Mouse (Mus musculus) kidney, postnatal 0 days (tissue): ENCODE data around the gene Kcnh2. TPM values are rescaled to one million over a fixed set of nuclear protein-coding genes. Genes with fewer than 3 reads are reported as not detected.
"Not testable (repeated sequence)": the region's sequence is repeated elsewhere in the genome, so short reads cannot be mapped to it uniquely, and the experiment has no call there.

Experiments used
- ATAC-seq: fragments of 200-750 bp; cut with Nextera tagmentation; replicated peaks from 2 replicates; pipeline ENCODE4 v1.8.0; 2017; ENCODE audit warnings: low read depth, moderate number of reproducible peaks, moderate TSS enrichment, moderate library complexity; ENCODE audit not compliant: low FRiP score
- DNase-seq: peaks from one replicate; pipeline ENCODE4 v3.0.0-alpha.2; 2016; ENCODE audit warnings: low spot score
- H3K27ac ChIP-seq: fragments of 300-500 bp; sonication (generic); 2 replicates; pipeline ENCODE4 v1.5.1; 2014; ENCODE audit warnings: mild to moderate bottlenecking
- H3K27me3 ChIP-seq: fragments of 300-500 bp; sonication (generic); 2 replicates; pipeline ENCODE4 v1.6.1; 2014; ENCODE audit warnings: low read length, mixed read lengths; ENCODE audit not compliant: insufficient read depth
- H3K36me3 ChIP-seq: fragments of 300-500 bp; sonication (generic); 2 replicates; pipeline ENCODE4 v1.6.1; 2014; ENCODE audit warnings: low read length, mixed read lengths; ENCODE audit not compliant: insufficient read depth
- H3K4me1 ChIP-seq: fragments of 300-500 bp; sonication (generic); replicated peaks from 2 replicates; pipeline ENCODE4 v1.6.1; 2014; ENCODE audit warnings: antibody characterized with exemption, low read length, mixed read lengths; ENCODE audit not compliant: insufficient read depth
- H3K4me2 ChIP-seq: fragments of 300-500 bp; sonication (generic); 2 replicates; pipeline ENCODE4 v1.6.1; 2014; ENCODE audit warnings: mild to moderate bottlenecking, low read length, moderate library complexity, mixed read lengths
- H3K4me3 ChIP-seq: fragments of 300-500 bp; sonication (generic); replicated peaks from 2 replicates; pipeline ENCODE4 v1.5.1; 2014; ENCODE audit warnings: low read depth, low read length
- H3K9ac ChIP-seq: fragments of 300-500 bp; sonication (generic); 2 replicates; pipeline ENCODE4 v1.6.1; 2014; ENCODE audit warnings: low read depth, low read length
- H3K9me3 ChIP-seq: fragments of 300-500 bp; sonication (generic); replicated peaks from 2 replicates; pipeline ENCODE4 v1.6.1; 2016; ENCODE audit warnings: low read length, inconsistent platforms, mixed read lengths
- CTCF ChIP-seq: IDR thresholded peaks from 2 replicates; pipeline ENCODE4 v1.5.1; 2016; ENCODE audit warnings: antibody characterized with exemption, low read depth, mild to moderate bottlenecking, moderate library complexity
- WGBS: fragments of 180-500 bp; shearing (Covaris S2); extraction: QIAGEN DNeasy Blood & Tissue Kit; methylation state at CpG from one replicate; pipeline ENCODE4 v1.1.7; 2014; 5-methylcytosine and 5-hydroxymethylcytosine counted together
- polyA plus RNA-seq: library from polyadenylated mRNA; unstranded; fragments of >200 nt; fragmentation: Nextera tagmentation; extraction: Ambion mirVana; gene quantifications from 2 replicates; pipeline ENCODE4 v1.2.1, GENCODE M21; 2015

Gene Kcnh2
- 3.9 and 4.4 TPM in 2 replicates for polyA plus RNA-seq

DNA sequence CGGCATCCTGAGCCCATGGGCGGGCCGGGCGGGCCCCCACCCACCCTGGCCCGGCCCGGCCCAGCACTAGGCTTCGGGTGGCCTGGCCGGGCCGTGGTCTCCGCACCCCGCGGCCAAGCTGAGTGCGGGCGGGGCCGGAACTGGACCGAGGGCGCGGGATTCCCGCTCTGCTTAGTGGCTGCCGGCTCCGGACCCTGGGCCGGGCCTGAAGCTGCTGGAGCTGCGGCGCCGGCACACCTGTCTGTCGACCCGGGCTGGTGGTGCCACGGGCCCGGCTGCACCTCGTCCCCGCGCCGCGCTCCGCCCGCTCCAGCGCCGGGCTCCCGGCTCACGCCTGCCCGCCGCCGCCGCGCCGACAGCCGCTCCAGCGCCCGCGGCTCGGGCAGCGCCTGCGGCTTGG, at the start of gene Kcnh2:
Kcnh2 (minus strand) TSS at position 327 of the 400 bp plus-strand sequence.
- WGBS: under 1% methylated on average over 35 of the region's 53 CpGs
- H3K9me3 ChIP-seq: no peaks in the 10 kb centered on the region
- H3K27me3 ChIP-seq: no peaks in the 10 kb centered on the region

DNA sequence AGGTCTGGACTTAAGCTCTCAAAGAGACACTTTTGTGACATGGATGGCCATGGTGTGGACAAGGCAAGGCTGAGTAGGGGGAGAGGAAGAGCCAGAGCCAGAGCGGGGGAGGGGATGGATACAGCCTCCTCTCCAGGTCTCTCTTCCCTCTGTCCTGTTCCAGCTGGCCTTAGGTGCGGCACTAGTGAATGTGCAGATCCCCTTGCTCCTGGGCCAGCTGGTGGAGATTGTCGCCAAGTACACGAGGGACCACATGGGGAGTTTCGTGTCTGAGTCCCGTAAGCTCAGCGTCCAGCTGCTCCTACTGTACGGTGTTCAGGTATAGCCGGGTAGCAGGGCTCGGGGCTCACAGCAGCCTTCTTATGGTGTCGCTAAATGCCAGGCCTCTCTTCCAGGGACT, 49.0 kb upstream of the Kcnh2 start:
- 89% methylated on average over 11 of the region's 11 CpGs for WGBS
- H3K36me3 ChIP-seq: peaks cover 17% of the 10 kb centered on the region
- no peak overlapping the region for H3K9ac ChIP-seq
- H3K27ac ChIP-seq: no peak overlapping the region
- H3K27me3 ChIP-seq: no peaks in the 10 kb centered on the region
- no peaks in the 10 kb centered on the region for H3K9me3 ChIP-seq
- DNase-seq (no peak), ATAC-seq (no peak)
- H3K4me2 ChIP-seq: no peak overlapping the region
- TF ChIP-seq CTCF: no peak
- H3K4me1 ChIP-seq: no peaks in the 10 kb centered on the region
- H3K4me3 ChIP-seq: no peak overlapping the region

More for the DNA sequence above, at the start of gene Kcnh2:
- no peak for TF ChIP-seq CTCF
- H3K27ac ChIP-seq: peak within 1 kb of the TSS; percentile 70
- peak within 1 kb of the TSS; percentile 68 for H3K4me3 ChIP-seq
- peak within 1 kb of the TSS; percentile 52 for H3K9ac ChIP-seq
- H3K4me2 ChIP-seq: peak within 1 kb of the TSS; percentile 91
- H3K4me1 ChIP-seq: peaks cover 9% of the 10 kb centered on the region
- ATAC-seq (peak; percentile 14; the same call in 1 of the 2 replicates), DNase-seq (peak; percentile 44)
- H3K36me3 ChIP-seq: no peaks in the 10 kb centered on the region

DNA sequence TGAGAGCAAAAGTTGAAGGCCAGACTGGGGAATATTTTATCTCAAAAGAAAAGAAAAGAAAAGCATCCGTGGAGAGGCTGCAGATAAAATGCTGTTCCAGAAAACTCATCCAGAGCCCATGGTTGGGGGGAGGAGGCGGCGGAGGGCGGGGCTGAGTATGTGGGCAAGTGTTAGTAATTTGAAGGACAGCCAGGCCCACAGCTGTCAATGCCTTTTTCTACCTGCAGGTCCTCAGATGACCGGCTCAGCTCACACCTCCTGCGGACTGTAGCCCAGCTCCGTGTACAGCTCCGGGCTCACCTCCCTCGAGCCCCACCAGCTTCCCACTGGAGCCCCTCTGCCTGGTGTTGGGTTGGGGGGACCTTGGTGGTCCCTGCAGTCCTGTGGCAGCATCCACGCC, 48.3 kb upstream of the Kcnh2 start:
- ATAC-seq (no peak), DNase-seq (no peak)
- no peak overlapping the region for H3K9ac ChIP-seq
- no peak for TF ChIP-seq CTCF
- no peak overlapping the region for H3K4me2 ChIP-seq
- no peaks in the 10 kb centered on the region for H3K9me3 ChIP-seq
- no peaks in the 10 kb centered on the region; the same call in 1 of the 2 replicates for H3K4me1 ChIP-seq
- H3K27me3 ChIP-seq: no peaks in the 10 kb centered on the region
- no peak overlapping the region for H3K4me3 ChIP-seq
- H3K27ac ChIP-seq: no peak overlapping the region
- H3K36me3 ChIP-seq: peaks cover 17% of the 10 kb centered on the region
- WGBS: 86% methylated on average over 10 of the region's 10 CpGs

DNA sequence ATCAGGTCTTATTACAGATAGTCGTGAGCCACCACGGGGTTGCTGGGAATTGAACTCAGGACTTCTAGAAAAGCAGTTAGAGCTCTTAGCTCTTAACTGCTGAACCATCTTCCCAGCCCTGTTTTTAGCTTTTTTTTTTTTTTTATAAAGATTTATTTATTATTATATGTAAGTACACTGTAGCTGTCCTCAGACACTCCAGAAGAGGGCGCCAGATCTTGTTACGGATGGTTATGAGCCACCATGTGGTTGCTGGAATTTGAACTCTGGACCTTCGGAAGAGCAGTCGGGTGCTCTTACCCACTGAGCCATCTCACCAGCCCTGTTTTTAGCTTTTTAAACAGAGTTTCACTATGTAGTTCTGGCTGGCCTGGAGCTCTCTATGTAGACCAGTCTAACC, 44.9 kb upstream of the Kcnh2 start:
- not testable (repeated sequence) for H3K4me1 ChIP-seq, H3K4me3 ChIP-seq, ATAC-seq, DNase-seq, H3K9me3 ChIP-seq, H3K36me3 ChIP-seq, H3K27ac ChIP-seq, H3K27me3 ChIP-seq, H3K4me2 ChIP-seq, H3K9ac ChIP-seq
- TF ChIP-seq CTCF: peak; percentile 24; the same call in 1 of the 2 replicates
- WGBS: 91% methylated on average over 6 of the region's 6 CpGs

DNA sequence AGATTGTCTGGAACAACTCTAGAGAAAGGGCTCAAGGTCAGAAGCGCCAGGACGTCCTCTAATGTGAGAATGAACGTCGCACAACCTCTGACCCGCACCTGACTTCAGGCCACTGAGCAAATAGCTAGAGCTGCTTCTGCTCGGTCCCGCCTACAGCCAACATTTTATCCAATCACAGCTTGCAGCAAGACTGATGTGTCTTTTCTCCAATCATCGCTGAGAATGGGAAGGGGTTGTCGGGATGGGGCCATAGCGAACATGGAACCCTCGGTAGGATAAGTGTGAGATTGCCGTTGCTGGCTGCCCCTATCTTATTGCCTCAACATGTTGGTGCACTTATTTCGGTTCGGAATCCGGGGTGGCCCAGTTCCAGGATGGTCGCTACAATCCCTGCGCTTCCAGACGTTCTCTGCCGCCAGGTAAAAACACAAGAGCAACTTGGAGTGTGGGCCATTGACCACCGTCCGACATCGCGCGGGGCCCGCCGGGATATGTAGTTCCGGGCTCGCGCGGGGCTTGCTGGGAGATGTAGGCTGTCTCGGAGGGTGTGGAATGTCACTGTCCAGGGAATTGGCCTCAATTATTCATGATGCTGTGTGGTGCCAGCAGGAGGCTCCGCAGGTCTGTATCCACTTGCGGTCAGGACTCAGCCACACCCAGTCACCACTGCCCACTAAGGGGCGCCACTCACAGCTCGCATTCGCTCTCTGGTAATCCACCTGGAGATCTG, 42.9 kb upstream of the Kcnh2 start:
- Histone ChIP-seq H3K9ac (peak overlapping the region; percentile 64; the same call in 1 of the 2 replicates), H3K27ac (peak overlapping the region; percentile 82), H3K36me3 (no peaks in the 10 kb centered on the region), H3K9me3 (no peaks in the 10 kb centered on the region), H3K4me2 (peak overlapping the region; percentile 53), H3K4me1 (no peaks in the 10 kb centered on the region; the same call in 1 of the 2 replicates), H3K27me3 (no peaks in the 10 kb centered on the region), H3K4me3 (peak overlapping the region; percentile 65)
- ATAC-seq: peak; percentile 97
- TF ChIP-seq CTCF: peak; percentile 90
- WGBS: under 1% methylated on average over 36 of the region's 36 CpGs
- peak; percentile 97 for DNase-seq

DNA sequence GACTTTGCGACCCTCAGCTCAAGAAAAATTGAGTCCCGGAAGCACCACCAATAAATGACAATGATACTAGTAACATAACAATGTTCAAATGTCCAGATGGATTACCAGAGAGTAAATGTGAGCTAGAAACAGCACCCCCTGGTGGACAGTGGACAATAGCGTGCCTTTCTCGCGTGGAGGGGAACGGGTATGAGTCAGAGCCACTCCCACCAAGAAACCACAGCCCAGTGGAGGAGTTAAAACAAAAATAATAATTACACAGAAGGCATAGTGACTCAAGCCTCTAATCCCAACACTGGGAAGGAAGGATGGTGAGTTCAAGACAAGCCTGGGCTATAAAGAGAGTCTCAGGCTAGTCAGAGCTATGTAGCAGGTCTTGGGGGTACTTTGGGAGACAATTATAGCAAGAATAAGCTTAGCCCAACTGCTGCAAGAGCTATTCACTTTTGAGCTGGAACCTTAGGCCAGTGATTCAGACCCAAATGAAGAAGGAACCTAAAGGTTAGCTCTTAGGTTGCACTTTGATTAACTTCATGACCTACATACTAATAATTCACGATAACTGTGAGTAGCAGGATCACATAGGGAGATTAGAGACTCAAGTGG, 42.1 kb upstream of the Kcnh2 start, which contains the start of gene Abcb8:
Abcb8 (plus strand) TSS at position 272 of the 606 bp plus-strand sequence.
- TF ChIP-seq CTCF: peak; percentile 90
- Histone ChIP-seq H3K4me2 (peak within 1 kb of the TSS; percentile 53), H3K27me3 (no peaks in the 10 kb centered on the region), H3K36me3 (no peaks in the 10 kb centered on the region), H3K9ac (peak within 1 kb of the TSS; percentile 64; the same call in 1 of the 2 replicates), H3K4me3 (peak within 1 kb of the TSS; percentile 65), H3K9me3 (no peaks in the 10 kb centered on the region), H3K27ac (peak within 1 kb of the TSS; percentile 82), H3K4me1 (no peaks in the 10 kb centered on the region; the same call in 1 of the 2 replicates)
- DNase-seq (peak; percentile 88), ATAC-seq (no peak)
- 25% methylated on average over 7 of the region's 7 CpGs for WGBS
